Mouse (Mus musculus) liver, embryonic 14.5 days (tissue): Measurements from ENCODE around the gene Esam.

Experiments
- CTCF ChIP-seq: IDR thresholded peaks from 2 replicates; pipeline ENCODE4 v1.5.1; 2016; ENCODE audit warnings: antibody characterized with exemption, low read depth, control low read depth
- EP300 ChIP-seq: IDR thresholded peaks from 2 replicates; pipeline ENCODE4 v1.6.1; 2016; ENCODE audit warnings: antibody characterized with exemption, low read depth

DNA sequence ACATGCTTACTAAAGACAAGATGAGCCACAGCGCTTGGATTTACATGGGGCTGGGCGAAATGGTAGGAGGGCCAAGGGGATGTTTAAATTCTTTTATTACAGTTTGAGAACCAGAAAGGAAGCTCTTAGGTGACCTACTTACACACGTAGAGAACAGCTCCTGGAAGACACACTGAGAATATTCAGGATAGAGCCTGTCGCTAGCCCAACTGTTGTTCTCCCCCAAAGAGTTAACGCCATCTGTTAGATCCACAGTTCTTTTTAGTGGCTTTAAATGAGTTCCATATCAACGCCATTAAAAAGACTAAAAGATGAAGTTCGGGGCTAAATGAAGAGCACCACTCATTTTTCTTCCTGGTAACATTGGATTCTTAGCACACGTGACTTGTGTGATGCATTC, 8.9 kb upstream of the Esam start:
- no peak for TF ChIP-seq EP300
- no peak for TF ChIP-seq CTCF
